Mouse (Mus musculus) brain, adult 2 months (tissue): Measurements from ENCODE around the gene Ppie.
"Not testable (repeated sequence)": the region's sequence is repeated elsewhere in the genome, so short reads cannot be mapped to it uniquely, and the experiment has no call there.

Experiments used
- DNase-seq: peaks from one replicate; pipeline ENCODE4 v3.0.0; 2011; ENCODE audit warnings: low read depth, low spot score

The Ppie gene

DNA sequence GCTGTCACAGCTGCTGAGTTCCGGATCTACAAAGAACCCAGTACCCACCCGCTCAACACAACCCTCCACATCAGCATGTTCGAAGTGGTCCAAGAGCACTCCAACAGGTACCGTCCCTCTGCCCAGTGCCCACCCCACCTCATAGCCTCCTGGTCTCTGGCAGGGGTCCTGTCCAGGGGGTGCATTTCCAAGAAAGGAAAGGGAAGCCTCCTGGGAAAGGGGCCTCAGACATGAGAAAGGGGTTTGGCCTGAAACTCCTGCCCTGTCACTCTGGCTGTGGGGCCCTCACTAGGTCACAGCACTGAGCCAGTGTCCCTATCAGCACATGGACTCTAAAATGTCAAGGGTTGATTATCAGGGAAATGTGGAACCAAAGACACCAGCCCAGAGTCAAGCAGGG, 25.1 kb downstream of the Ppie start:
- DNase-seq, result not testable (repeated sequence)

GRCm38 (mm10) chr4:123112216-123112764, 27.5 kb downstream of the Ppie start:
- DNase-seq, result no peak

GRCm38 (mm10) chr4:123111275-123111983, 28.3 kb downstream of the Ppie start:
- DNase-seq, result peak; percentile 10

GRCm38 (mm10) chr4:123110751-123111150, 29.0 kb downstream of the Ppie start:
- DNase-seq, result peak; percentile 53

- DNase-seq, result no peak
These were observed 31.7 kb downstream of the Ppie start for GRCm38 (mm10) chr4:123108056-123108455.

GRCm38 (mm10) chr4:123106864-123107263, 32.9 kb downstream of the Ppie start:
- no peak for DNase-seq

DNA sequence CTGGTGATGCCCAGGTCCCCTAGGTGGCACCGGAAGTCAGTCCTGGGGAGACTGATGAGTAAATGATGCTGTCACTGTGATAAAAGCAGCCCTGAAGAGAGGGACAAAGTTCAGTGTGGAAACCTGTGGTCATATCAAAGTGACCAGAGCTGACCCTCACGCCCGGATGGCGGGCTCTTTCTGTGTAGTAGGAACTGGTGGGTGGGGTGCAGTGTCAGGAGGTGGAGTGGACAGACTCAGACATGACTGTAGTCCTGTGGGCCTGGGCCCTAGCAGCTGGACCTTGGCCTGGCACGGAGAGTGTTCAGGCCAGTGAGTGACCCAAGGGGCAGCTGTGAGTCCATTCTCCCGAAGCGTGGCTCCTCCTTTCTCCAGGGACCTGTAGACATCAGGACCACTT, 33.8 kb downstream of the Ppie start:
- not testable (repeated sequence) for DNase-seq

- DNase-seq, result no peak
These were observed 34.3 kb downstream of the Ppie start for GRCm38 (mm10) chr4:123105451-123105790.

DNA sequence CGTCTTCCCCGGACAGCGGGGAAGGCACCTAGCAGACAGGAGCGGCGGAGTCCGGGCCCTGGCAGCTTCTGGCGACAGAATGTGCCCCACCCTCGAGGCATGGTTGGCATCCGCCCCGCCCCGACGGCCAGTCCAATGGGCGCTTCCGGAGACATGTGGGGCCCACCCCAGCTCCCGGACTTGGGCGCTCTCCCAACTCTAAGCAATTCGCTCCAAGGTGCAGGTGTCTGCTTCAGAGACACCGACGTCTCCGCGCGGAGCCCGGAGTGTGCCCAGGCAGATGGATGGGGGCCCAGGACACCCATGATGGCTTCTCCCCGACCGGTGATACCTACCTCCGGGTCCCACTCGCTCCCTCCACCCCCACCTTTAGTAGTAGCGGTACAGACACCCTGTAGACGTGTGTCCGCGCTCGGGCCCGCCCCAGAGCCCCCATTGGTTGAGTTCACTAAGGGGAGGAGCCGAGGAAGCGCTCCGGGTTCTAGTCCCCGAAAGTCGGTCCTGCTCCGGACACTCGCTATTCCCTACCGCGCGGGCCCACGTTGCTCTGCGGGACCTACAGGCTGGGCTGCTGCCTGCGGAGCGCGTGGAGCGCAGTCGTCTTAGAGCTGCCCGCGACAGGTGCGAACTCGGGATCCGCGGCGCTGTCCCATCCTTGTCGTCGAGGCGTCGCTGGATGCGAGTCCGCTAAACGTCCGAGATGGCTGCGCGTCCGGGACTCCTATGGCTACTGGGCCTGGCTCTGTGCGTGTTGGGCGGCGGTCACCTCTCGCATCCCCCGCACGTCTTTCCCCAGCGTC, 34.9 kb downstream of the Ppie start, which contains the start of gene Bmp8b:
Gene Bmp8b, plus strand, starts transcription at position 515 of the 800 bp plus-strand sequence.
- no peak for DNase-seq

DNA sequence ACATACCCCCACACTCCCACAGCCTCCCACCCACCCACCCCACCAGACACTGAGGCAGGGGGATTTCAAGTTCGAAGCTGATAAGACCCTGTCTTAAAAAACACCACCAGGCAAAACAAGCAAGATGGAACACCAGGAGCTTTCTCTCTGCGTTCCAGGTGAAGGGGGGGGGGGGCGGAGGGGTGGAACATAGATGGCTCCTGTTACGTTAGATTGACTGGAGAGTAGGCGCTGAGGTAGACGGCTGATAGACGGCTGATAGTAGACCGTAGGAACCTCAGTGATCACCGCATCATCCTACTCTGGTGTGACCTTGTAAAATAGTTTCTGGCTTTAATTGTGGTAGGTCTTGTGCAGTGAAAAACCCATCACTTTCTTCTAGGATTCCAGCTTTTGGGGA, 45.9 kb downstream of the Ppie start:
- no peak for DNase-seq

DNA sequence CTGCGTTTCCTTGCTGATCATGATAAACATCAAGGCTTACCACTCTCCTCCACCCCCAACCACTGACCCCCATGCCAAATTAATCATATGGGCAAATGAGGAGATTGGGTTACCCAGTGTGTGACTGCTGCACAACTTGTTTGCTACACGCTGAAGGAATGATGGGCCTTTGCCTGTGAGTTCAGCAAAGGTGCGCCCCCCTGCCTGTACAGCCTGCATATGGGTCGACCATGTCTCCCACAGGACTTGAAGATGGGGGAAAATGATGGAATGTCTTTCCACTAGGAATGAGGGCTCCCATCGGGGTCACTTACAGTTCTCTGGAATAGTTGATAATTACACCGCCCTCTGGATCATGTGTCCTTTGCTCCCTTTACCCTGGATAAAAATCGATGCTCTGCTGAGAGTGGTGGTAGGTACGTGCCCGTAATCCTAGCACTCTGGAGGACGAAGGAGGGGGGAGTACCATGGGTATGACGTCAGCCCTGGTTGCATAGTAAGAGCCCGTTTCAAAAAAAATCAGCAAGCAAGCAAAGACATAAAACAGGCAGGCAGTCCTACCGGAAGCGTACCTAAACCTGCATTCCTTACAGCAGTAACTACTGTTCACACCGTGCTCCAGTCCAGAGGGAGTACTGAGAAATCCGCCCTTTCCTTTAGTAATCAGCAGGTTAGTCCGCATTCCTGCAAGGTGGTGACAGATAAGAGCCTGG, 46.5 kb downstream of the Ppie start:
- no peak for DNase-seq

DNA sequence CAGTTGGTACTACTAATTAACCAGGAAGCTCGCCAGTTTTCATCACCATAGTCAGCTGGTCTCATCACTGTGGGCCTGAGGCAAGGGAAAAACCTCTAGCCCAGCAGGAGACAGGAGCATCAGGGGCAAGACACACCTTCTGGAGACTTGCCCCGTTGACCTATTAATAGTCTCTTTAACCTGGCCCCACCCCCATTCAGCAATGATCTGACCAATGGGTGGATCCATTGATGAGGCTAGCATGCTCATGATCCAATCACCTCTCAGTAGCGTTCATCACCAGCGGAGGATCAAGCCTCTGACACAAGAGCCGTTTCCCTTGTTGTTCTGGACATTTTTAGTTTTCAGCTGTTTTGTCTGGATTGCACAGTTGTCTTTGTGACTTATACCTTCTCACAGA, 47.1 kb downstream of the Ppie start:
- no peak for DNase-seq

DNA sequence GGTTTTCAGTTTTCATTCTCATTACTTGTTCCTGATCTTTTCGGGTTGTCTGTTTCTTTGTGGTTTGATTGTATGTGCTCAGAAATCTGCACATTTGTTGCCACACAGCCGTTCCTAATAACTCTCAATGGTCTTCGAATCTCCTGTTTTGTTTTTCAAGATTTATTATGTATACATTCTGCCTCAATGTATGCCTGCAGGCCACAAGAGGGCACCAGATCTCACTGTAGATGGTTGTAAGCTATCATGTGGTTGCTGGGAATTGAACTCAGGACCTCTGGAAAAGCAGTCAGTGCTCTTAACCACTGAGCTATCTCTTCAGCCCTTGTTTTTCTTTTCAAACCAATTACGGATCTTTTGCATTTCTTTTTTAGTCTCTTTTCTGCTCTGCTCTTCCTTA, 53.4 kb downstream of the Ppie start:
- DNase-seq, result no peak

GRCm38 (mm10) chr4:123085290-123085689, 54.5 kb downstream of the Ppie start:
- DNase-seq, result no peak

DNA sequence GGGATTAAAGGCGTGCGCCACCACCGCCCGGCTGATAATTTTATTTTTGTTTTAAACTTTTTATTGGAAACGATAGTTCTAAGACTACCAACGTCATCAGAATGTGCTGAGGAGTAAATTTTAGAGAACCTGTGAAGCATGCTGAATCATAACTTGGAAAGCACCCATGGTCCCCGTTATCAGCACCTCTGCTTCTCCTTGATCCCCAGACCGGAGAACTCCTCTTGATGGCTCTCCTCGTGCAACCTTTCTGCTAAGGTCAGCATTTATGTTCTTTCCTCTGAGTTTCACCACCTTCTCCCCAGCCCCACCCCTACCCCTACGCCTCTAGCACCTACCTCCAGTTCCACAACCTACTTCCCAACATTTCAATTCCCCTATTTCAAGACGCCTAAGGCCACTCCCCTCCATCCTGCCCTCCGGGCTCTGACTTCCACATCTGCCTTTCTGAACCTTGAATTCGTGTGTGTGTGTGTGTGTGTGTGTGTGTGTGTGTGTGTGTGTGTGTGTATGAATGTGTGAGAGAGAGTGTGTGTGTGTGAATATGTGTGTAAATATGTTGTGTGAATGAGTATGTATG, 56.3 kb downstream of the Ppie start:
- DNase-seq, result no peak

GRCm38 (mm10) chr4:123082283-123083163, 57.2 kb downstream of the Ppie start:
- peak; percentile 84 for DNase-seq

DNA sequence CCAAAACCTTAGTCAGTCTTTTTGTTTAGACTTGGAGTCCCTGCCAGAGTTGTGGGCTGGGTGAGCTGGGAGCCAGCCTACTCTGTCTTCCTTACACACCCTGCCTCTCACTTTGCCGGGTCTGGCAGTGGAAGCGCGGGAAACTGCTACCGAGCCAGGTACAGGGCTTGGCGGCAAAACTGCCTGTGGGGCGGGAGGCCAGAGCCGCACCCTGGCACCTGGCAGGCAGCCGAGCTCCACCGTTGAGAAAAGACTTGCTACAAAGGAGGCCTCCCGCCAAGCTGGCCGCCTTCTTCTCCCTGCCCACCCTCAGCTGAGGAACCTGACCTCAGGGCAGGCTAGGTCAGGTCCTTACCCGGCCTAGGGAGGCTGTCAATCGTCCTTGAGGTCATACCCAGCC, 59.0 kb downstream of the Ppie start:
- DNase-seq, result peak; percentile 60

- no peak for DNase-seq
These were observed 61.5 kb downstream of the Ppie start for GRCm38 (mm10) chr4:123078231-123078630.
